Mouse (Mus musculus) testis, adult 2 months (tissue): ENCODE data around the gene Hpd.

Source experiments
- CTCF ChIP-seq: fragments of 200-500 bp; IDR thresholded peaks from 2 replicates; pipeline ENCODE4 v1.5.1; 2012; ENCODE audit warnings: low read depth, mild to moderate bottlenecking, inconsistent platforms, low read length, moderate library complexity; ENCODE audit not compliant: control insufficient read depth, insufficient read depth, insufficient replicate concordance
- POLR2A ChIP-seq: fragments of 200-500 bp; IDR thresholded peaks from 2 replicates; pipeline ENCODE4 v1.6.1; 2012; ENCODE audit warnings: low read depth, mild to moderate bottlenecking, inconsistent platforms, low read length, moderate library complexity; ENCODE audit not compliant: control insufficient read depth

DNA sequence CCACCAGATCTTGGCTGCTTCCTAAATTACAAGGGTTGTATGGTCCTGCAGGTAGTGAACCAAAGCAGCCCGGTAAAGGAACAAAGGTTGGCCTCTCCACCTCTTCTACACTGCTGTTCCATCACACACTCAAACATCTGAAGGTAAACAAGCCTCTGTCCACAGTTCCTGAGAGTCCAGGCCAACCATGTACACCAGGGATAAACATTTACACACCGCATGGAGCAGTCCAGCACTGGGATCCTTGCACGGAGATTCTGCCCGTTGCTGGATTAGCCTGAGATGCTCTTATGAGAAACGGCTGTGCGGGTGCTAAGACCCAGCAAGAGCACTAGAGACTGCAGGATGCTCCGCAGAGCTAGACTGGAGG lies 19.0 kb upstream of the Hpd start:
- TF ChIP-seq CTCF (no peak), POLR2A (no peak)
